Mouse (Mus musculus): ENCODE measurements at regions not wholly inside any gene's neighbourhood (a gene's known extent, or its start where the extent isn't known, plus 50 kb on each side); places are given as distances from the start of the nearest gene placed in this dataset.

DNA sequence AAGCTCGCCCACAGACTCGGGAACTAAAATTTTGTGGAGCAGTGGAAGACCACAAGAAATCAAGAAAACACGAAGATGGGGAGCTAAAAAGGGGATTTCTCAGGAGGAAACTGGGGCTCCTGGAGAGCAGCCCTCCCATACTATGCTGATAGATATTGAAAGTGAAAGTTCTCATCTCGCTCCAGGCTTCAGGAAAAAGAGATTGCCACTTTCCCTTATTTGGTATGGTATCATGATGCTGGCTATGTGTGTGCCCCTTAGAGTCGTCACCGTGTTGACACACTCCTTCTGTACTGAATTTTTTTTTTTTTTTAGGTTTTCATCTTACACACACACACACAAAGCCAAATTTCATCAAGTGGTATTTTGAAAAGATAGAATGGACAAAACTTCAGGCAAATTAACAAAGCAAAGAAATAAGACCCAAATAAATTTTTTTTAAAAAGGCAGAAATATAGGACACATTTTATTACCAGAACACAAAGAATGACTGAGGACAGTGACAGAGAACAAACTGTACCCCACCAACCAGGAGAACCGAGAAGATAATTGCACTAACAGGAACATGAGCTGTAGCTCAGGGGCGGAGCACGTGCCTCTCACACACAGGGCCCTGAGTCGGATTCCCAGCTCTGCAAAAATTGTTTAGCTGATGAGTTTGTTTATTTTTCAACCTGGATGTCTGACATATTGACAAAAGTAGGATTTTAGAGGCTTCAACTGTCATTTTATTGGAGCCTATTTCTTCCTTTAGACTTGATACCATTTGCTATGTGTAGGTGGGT is 244.8 kb downstream of the Ipo11 start:
- no peak for TF ChIP-seq POLR2A (IDR thresholded peaks at IDR 0.05; ENCODE audit: extremely low read depth, insufficient read depth, low read length)
- TF ChIP-seq CTCF (IDR thresholded peaks at IDR 0.05; ENCODE audit: extremely low read depth, insufficient read depth, low read length), result no peak
- Histone ChIP-seq H3K27ac (ENCODE audit: insufficient read depth, low read length) (no peak overlapping the region), H3K4me3 (ENCODE audit: insufficient read depth, low read length) (no peak overlapping the region), H3K4me1 (ENCODE audit: control insufficient read depth, insufficient read depth, low read length) (no peaks in the 10 kb centered on the region)

DNA sequence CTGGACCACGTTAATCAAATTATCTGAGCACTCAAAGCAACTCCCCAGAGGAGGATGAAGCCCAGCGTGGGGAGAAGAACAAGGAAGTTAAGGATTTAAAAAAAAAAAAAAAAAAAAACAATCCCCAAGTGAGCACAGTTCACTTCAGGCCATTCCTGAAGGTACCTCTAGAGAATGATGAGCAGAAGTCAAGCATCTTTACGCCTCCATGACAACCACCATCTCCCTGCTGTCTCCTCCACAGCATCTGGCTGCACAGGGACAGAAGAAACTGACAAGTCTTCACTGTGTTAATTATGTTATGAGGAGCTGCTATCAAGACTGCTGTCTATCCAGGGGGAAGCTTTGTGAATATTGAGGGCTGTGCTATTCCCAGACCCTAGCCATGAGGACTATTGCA is 246.6 kb downstream of the Ipo11 start:
- TF ChIP-seq CTCF (IDR thresholded peaks at IDR 0.05; ENCODE audit: extremely low read depth, insufficient read depth, low read length) (no peak), POLR2A (IDR thresholded peaks at IDR 0.05; ENCODE audit: extremely low read depth, insufficient read depth, low read length) (no peak)
- H3K27ac ChIP-seq (ENCODE audit: insufficient read depth, low read length), result no peak overlapping the region
- no peaks in the 10 kb centered on the region for H3K4me1 ChIP-seq (ENCODE audit: control insufficient read depth, insufficient read depth, low read length)
- H3K4me3 ChIP-seq (ENCODE audit: insufficient read depth, low read length), result no peak overlapping the region

- peak overlapping the region; percentile 42; the same call in 1 of the 2 replicates for H3K27ac ChIP-seq (ENCODE audit: insufficient read depth, low read length)
- no peak overlapping the region for H3K4me3 ChIP-seq (ENCODE audit: insufficient read depth, low read length)
- TF ChIP-seq CTCF (IDR thresholded peaks at IDR 0.05; ENCODE audit: extremely low read depth, insufficient read depth, low read length), result no peak
- TF ChIP-seq POLR2A (IDR thresholded peaks at IDR 0.05; ENCODE audit: extremely low read depth, insufficient read depth, low read length), result no peak
- H3K4me1 ChIP-seq (ENCODE audit: control insufficient read depth, insufficient read depth, low read length), result no peaks in the 10 kb centered on the region
Measured at GRCm38 (mm10) chr13:106689618-106690017, 247.1 kb downstream of the Ipo11 start.

GRCm38 (mm10) chr13:106689051-106689450 is 247.7 kb downstream of the Ipo11 start:
- peak overlapping the region; percentile 42; the same call in 1 of the 2 replicates for H3K27ac ChIP-seq (ENCODE audit: insufficient read depth, low read length)
- no peaks in the 10 kb centered on the region for H3K4me1 ChIP-seq (ENCODE audit: control insufficient read depth, insufficient read depth, low read length)
- no peak overlapping the region for H3K4me3 ChIP-seq (ENCODE audit: insufficient read depth, low read length)
- TF ChIP-seq CTCF (IDR thresholded peaks at IDR 0.05; ENCODE audit: extremely low read depth, insufficient read depth, low read length) (no peak), POLR2A (IDR thresholded peaks at IDR 0.05; ENCODE audit: extremely low read depth, insufficient read depth, low read length) (no peak)

- Histone ChIP-seq H3K27ac (ENCODE audit: insufficient read depth, low read length) (no peak overlapping the region), H3K4me1 (ENCODE audit: control insufficient read depth, insufficient read depth, low read length) (no peaks in the 10 kb centered on the region), H3K4me3 (ENCODE audit: insufficient read depth, low read length) (no peak overlapping the region)
- TF ChIP-seq POLR2A (IDR thresholded peaks at IDR 0.05; ENCODE audit: extremely low read depth, insufficient read depth, low read length) (no peak), CTCF (IDR thresholded peaks at IDR 0.05; ENCODE audit: extremely low read depth, insufficient read depth, low read length) (no peak)
Measured at GRCm38 (mm10) chr13:106669665-106670064, 267.1 kb downstream of the Ipo11 start.

- no peak overlapping the region for H3K27ac ChIP-seq (ENCODE audit: insufficient read depth, low read length)
- no peak overlapping the region for H3K4me3 ChIP-seq (ENCODE audit: insufficient read depth, low read length)
- H3K4me1 ChIP-seq (ENCODE audit: control insufficient read depth, insufficient read depth, low read length), result no peaks in the 10 kb centered on the region
- TF ChIP-seq CTCF (IDR thresholded peaks at IDR 0.05; ENCODE audit: extremely low read depth, insufficient read depth, low read length), result no peak
- no peak for TF ChIP-seq POLR2A (IDR thresholded peaks at IDR 0.05; ENCODE audit: extremely low read depth, insufficient read depth, low read length)
Measured at GRCm38 (mm10) chr13:106662195-106662594, 274.6 kb downstream of the Ipo11 start.

- no peaks in the 10 kb centered on the region for H3K4me1 ChIP-seq (ENCODE audit: control insufficient read depth, insufficient read depth, low read length)
- TF ChIP-seq POLR2A (IDR thresholded peaks at IDR 0.05; ENCODE audit: extremely low read depth, insufficient read depth, low read length) (no peak), CTCF (IDR thresholded peaks at IDR 0.05; ENCODE audit: extremely low read depth, insufficient read depth, low read length) (no peak)
- H3K27ac ChIP-seq (ENCODE audit: insufficient read depth, low read length), result no peak overlapping the region
- H3K4me3 ChIP-seq (ENCODE audit: insufficient read depth, low read length), result no peak overlapping the region
Measured at GRCm38 (mm10) chr13:106649363-106649762, 287.4 kb downstream of the Ipo11 start.

- Histone ChIP-seq H3K4me3 (ENCODE audit: insufficient read depth, low read length) (no peak overlapping the region), H3K4me1 (ENCODE audit: control insufficient read depth, insufficient read depth, low read length) (no peaks in the 10 kb centered on the region), H3K27ac (ENCODE audit: insufficient read depth, low read length) (no peak overlapping the region)
- no peak for TF ChIP-seq CTCF (IDR thresholded peaks at IDR 0.05; ENCODE audit: extremely low read depth, insufficient read depth, low read length)
- TF ChIP-seq POLR2A (IDR thresholded peaks at IDR 0.05; ENCODE audit: extremely low read depth, insufficient read depth, low read length), result no peak
Measured at GRCm38 (mm10) chr13:106643302-106643975, 293.3 kb downstream of the Ipo11 start.

DNA sequence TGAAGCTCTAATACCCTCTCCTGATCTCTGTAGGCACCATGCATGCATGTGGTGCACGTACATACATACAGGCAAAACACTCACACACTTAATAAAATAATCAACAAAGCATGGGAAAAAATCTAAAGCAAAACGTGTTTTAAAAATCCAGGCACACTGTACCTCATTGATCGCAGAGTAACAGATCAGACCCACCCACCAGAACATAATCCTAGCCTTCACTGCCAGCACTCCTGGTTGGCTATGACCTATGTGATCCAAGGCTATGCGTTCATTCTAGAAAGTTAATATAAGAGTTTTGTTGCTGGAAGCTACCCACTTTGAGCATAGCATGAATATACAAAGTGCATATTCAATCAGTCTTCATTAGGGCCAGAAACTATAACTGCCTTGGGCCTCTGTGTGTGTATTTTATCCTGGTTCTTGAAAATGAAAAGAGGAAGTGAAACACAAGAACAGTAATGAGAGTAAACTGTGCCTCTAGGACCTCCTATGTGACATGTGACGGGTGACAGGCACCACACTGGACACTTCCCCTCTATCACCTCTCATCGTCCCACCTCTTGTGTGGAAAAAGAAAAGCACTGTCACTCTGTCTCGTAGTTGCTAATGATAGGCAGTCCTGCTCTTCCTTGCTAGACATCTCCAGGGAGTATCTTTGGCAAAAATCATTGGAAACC is 297.9 kb downstream of the Ipo11 start:
- TF ChIP-seq POLR2A (IDR thresholded peaks at IDR 0.05; ENCODE audit: extremely low read depth, insufficient read depth, low read length) (no peak), CTCF (IDR thresholded peaks at IDR 0.05; ENCODE audit: extremely low read depth, insufficient read depth, low read length) (no peak)
- Histone ChIP-seq H3K27ac (ENCODE audit: insufficient read depth, low read length) (no peak overlapping the region), H3K4me1 (ENCODE audit: control insufficient read depth, insufficient read depth, low read length) (no peaks in the 10 kb centered on the region), H3K4me3 (ENCODE audit: insufficient read depth, low read length) (no peak overlapping the region)

All from cortical plate, adult 2 months (tissue).